Mouse (Mus musculus) kidney, postnatal 14 days (tissue): ENCODE data around the gene Dennd1a.
A peak's percentile ranks its signal among the peaks of the same experiment; 100 is the strongest.

Experiments used
- DNase-seq: peaks from one replicate; pipeline ENCODE4 v3.0.0; 2022; ENCODE audit warnings: mixed read lengths

Dennd1a gene

GRCm38 (mm10) chr2:37797046-37797445 lies 490.1 kb downstream of the Dennd1a start:
- no peak for DNase-seq

- DNase-seq = no peak
These were observed 491.2 kb downstream of the Dennd1a start for GRCm38 (mm10) chr2:37796021-37796420.

- no peak for DNase-seq
These were observed 495.9 kb downstream of the Dennd1a start for GRCm38 (mm10) chr2:37791340-37791739.

GRCm38 (mm10) chr2:37790738-37791137 lies 496.5 kb downstream of the Dennd1a start:
- no peak for DNase-seq

- no peak for DNase-seq
These were observed 497.2 kb downstream of the Dennd1a start for GRCm38 (mm10) chr2:37789995-37790394.

- no peak for DNase-seq
These were observed 498.2 kb downstream of the Dennd1a start for GRCm38 (mm10) chr2:37789029-37789428.

- DNase-seq = peak; percentile 63
These were observed 498.8 kb downstream of the Dennd1a start for GRCm38 (mm10) chr2:37788176-37788962.

GRCm38 (mm10) chr2:37786461-37786860 lies 500.7 kb downstream of the Dennd1a start:
- DNase-seq = peak; percentile 36

GRCm38 (mm10) chr2:37784473-37784872 lies 502.7 kb downstream of the Dennd1a start:
- DNase-seq = no peak

GRCm38 (mm10) chr2:37782002-37782401 lies 505.2 kb downstream of the Dennd1a start:
- DNase-seq = no peak

- no peak for DNase-seq
These were observed 505.8 kb downstream of the Dennd1a start for GRCm38 (mm10) chr2:37781421-37781820.

- DNase-seq = peak; percentile 73
These were observed 506.8 kb downstream of the Dennd1a start for GRCm38 (mm10) chr2:37780270-37780929.

GRCm38 (mm10) chr2:37777958-37778720 lies 509.1 kb downstream of the Dennd1a start:
- no peak for DNase-seq

GRCm38 (mm10) chr2:37776611-37777411 lies 510.4 kb downstream of the Dennd1a start:
- DNase-seq = no peak

GRCm38 (mm10) chr2:37776016-37776415 lies 511.2 kb downstream of the Dennd1a start, which contains the start of gene Crb2:
Gene Crb2 (plus strand): TSS chr2:37776249.
- no peak for DNase-seq

GRCm38 (mm10) chr2:37774571-37774970 lies 512.6 kb downstream of the Dennd1a start:
- DNase-seq = peak; percentile 61

- peak; percentile 90 for DNase-seq
These were observed 515.4 kb downstream of the Dennd1a start for GRCm38 (mm10) chr2:37771618-37772285.

- no peak for DNase-seq
These were observed 517.4 kb downstream of the Dennd1a start for GRCm38 (mm10) chr2:37769793-37770192.

- peak; percentile 41 for DNase-seq
These were observed 518.3 kb downstream of the Dennd1a start for GRCm38 (mm10) chr2:37768903-37769302.

GRCm38 (mm10) chr2:37767739-37768138 lies 519.5 kb downstream of the Dennd1a start:
- DNase-seq = no peak

- DNase-seq = peak; percentile 68
These were observed 520.1 kb downstream of the Dennd1a start for GRCm38 (mm10) chr2:37767080-37767547.
